Comparison of ENCODE assay signal across 27 mouse cellular contexts in the genomic region with DNA sequence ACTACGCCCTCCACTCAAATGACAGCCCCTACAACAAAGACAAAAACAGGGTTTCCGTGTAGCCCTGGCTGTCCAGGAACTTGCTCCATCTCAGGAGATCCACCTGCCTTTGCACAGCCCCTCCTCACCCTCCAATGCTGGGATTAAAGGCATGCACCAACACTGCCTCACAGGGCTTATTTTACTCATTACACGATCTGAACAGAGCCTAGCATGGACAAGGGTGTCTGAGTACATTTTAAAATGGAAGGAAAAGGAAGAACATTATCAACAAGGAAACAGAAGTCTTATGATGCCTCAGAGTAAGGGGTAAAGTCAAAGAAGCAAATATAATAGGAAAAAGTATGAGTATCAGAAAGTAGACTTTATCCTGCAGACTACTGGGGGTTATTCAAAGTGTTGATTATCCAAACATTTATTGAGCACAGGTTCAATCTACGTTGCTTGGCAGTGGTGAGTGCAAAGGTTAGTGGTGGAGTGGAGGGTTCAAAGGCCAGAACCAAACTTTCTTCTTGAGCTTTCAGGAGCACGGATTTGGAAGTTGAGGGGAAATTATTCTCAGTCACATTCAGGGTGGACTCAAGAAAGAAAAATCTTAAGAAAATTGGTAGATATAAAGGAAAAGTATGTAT. TPM values are rescaled to one million over a fixed set of nuclear protein-coding genes. Genes with fewer than 3 reads are reported as not detected.
A peak's percentile ranks its signal among the peaks of the same experiment; 100 is the strongest.
DNase-seq lines count a peak whose midpoint lies in the region; ATAC-seq and TF ChIP-seq lines count a peak whose summit lies in the region.
"Had no signal": no experiment of that assay in that cellular context is flagged by ENCODE, and none has a peak within 500 bp of the region (broad histone marks: within the 10 kb centered on the region; RNA-seq: fewer than 3 reads in every experiment).

No protein-coding gene starts in this region.

- no peak overlapping the region for H3K4me2 ChIP-seq in kidney, postnatal 0 days (ENCODE audit: low read length)
- H3K4me2 ChIP-seq in kidney, embryonic 16.5 days (replicated peaks; ENCODE audit: low read depth, low read length) = no peak overlapping the region
- H3K4me2 ChIP-seq in hindbrain, embryonic 13.5 days = no peak overlapping the region
- H3K4me2 ChIP-seq in forebrain, embryonic 11.5 days (ENCODE audit: low read depth, low read length, severe bottlenecking) = no peak overlapping the region
- H3K4me2 ChIP-seq: forebrain, embryonic 12.5 days; heart, embryonic 13.5 days; limb, embryonic 15.5 days; lung, embryonic 14.5 days; midbrain, embryonic 11.5 days had no signal

- H3K9ac ChIP-seq in kidney, postnatal 0 days (ENCODE audit: low read depth, low read length) = no peak overlapping the region
- H3K9ac ChIP-seq in kidney, embryonic 16.5 days (replicated peaks; ENCODE audit: low read length) = no peak overlapping the region
- no peak overlapping the region for H3K9ac ChIP-seq in hindbrain, embryonic 13.5 days
- no peak overlapping the region for H3K9ac ChIP-seq in forebrain, embryonic 11.5 days (ENCODE audit: low read length)
- H3K9ac ChIP-seq: forebrain, embryonic 12.5 days; forebrain, postnatal 0 days; heart, embryonic 13.5 days; limb, embryonic 15.5 days; lung, embryonic 14.5 days had no signal

- peak overlapping the region; percentile 13; the same call in 1 of the 2 replicates for H3K27ac ChIP-seq in kidney, postnatal 0 days
- no peak overlapping the region for H3K27ac ChIP-seq in kidney, embryonic 16.5 days (ENCODE audit: low read length)
- no peak overlapping the region for H3K27ac ChIP-seq in hindbrain, embryonic 13.5 days
- H3K27ac ChIP-seq in forebrain, embryonic 11.5 days (ENCODE audit: low read depth, low read length) = no peak overlapping the region
- H3K27ac ChIP-seq: forebrain, embryonic 12.5 days; heart, embryonic 13.5 days; hindbrain, embryonic 10.5 days; hindbrain, postnatal 0 days; limb, embryonic 10.5 days; limb, embryonic 15.5 days had no signal

- no peak for TF ChIP-seq CTCF in kidney, postnatal 0 days (IDR thresholded peaks at IDR 0.05; ENCODE audit: low read depth)

- no peaks in the 10 kb centered on the region for H3K9me3 ChIP-seq in kidney, postnatal 0 days (replicated peaks; ENCODE audit: low read length)
- H3K9me3 ChIP-seq in kidney, embryonic 16.5 days (ENCODE audit: low read length) = no peaks in the 10 kb centered on the region
- H3K9me3 ChIP-seq in megakaryocyte, embryonic 14.5 days = no peaks in the 10 kb centered on the region
- H3K9me3 ChIP-seq in hindbrain, embryonic 13.5 days = no peaks in the 10 kb centered on the region
- H3K9me3 ChIP-seq in forebrain, embryonic 11.5 days (ENCODE audit: control insufficient read depth, low read length) = no peaks in the 10 kb centered on the region
- H3K9me3 ChIP-seq: forebrain, embryonic 12.5 days; heart, embryonic 13.5 days; hindbrain, embryonic 10.5 days; limb, embryonic 10.5 days; limb, embryonic 15.5 days had no signal

- H3K27me3 ChIP-seq in kidney, postnatal 0 days (ENCODE audit: insufficient read depth, low read length) = no peaks in the 10 kb centered on the region
- H3K27me3 ChIP-seq in kidney, embryonic 16.5 days (ENCODE audit: insufficient read depth, low read length) = no peaks in the 10 kb centered on the region
- H3K27me3 ChIP-seq in megakaryocyte, embryonic 14.5 days (replicated peaks) = no peaks in the 10 kb centered on the region
- no peaks in the 10 kb centered on the region for H3K27me3 ChIP-seq in hindbrain, embryonic 13.5 days
- H3K27me3 ChIP-seq in forebrain, embryonic 11.5 days (ENCODE audit: control insufficient read depth, insufficient read depth, low read length) = no peaks in the 10 kb centered on the region
- H3K27me3 ChIP-seq: forebrain, embryonic 12.5 days; heart, embryonic 13.5 days; limb, embryonic 15.5 days had no signal

- no peak overlapping the region for H3K4me3 ChIP-seq in kidney, postnatal 0 days (replicated peaks; ENCODE audit: low read depth, low read length)
- no peak overlapping the region for H3K4me3 ChIP-seq in kidney, embryonic 16.5 days (ENCODE audit: low read length)
- H3K4me3 ChIP-seq in megakaryocyte, embryonic 14.5 days (replicated peaks) = peak overlapping the region; percentile 26
- H3K4me3 ChIP-seq in hindbrain, embryonic 13.5 days = no peak overlapping the region
- H3K4me3 ChIP-seq in forebrain, embryonic 11.5 days (ENCODE audit: low read depth, low read length) = no peak overlapping the region
- H3K4me3 ChIP-seq: erythroblast, embryonic 14.5 days; forebrain, embryonic 12.5 days; heart, embryonic 13.5 days; hindbrain, embryonic 10.5 days; limb, embryonic 10.5 days; limb, embryonic 15.5 days had no signal

- no peak for ATAC-seq in kidney, postnatal 0 days (replicated peaks; ENCODE audit: low FRiP score, low read depth)
- no peak for ATAC-seq in kidney, embryonic 16.5 days (ENCODE audit: low FRiP score, low TSS enrichment)
- ATAC-seq in megakaryocyte, adult 5-6 weeks (ENCODE audit: poor library complexity, severe bottlenecking) = no peak
- ATAC-seq in hindbrain, embryonic 13.5 days (ENCODE audit: low FRiP score) = no peak
- no peak for ATAC-seq in forebrain, embryonic 11.5 days (replicated peaks; ENCODE audit: low FRiP score)
- ATAC-seq: activated CD4-positive, CD25-positive, alpha-beta regulatory T cell, adult 4 months; forebrain, postnatal 0 days; hindbrain, postnatal 0 days had no signal

- WGBS in kidney, postnatal 0 days = 80% methylated on average over 5 of the region's 5 CpGs
- WGBS in kidney, embryonic 16.5 days = 87% methylated on average over 5 of the region's 5 CpGs
- 96% methylated on average over 5 of the region's 5 CpGs for WGBS in hindbrain, embryonic 13.5 days
- 91% methylated on average over 5 of the region's 5 CpGs for WGBS in forebrain, embryonic 11.5 days

- DNase-seq in kidney, postnatal 0 days (ENCODE audit: low spot score) = no peak
- DNase-seq in kidney, postnatal 25 days = peak; percentile 40 to 51
- DNase-seq in yolk sac, embryonic 10.5 days (ENCODE audit: low spot score) = peak; percentile 50
- no peak for DNase-seq in forebrain, embryonic 11.5 days (ENCODE audit: low spot score)
- DNase-seq: adrenal gland, adult 2 months; adrenal gland, postnatal 36 days; B cell, adult 2 months; cerebellum, adult 18-20 months; cerebellum, postnatal 10 days; forebrain, postnatal 0 days; heart, postnatal 10 days; layer of hippocampus, adult 9-11 months; lung, embryonic 14.5 days; lung, postnatal 14 days had no signal

- peaks cover 10% of the 10 kb centered on the region for H3K4me1 ChIP-seq in kidney, postnatal 0 days (replicated peaks; ENCODE audit: insufficient read depth, low read length)
- peaks cover 17% of the 10 kb centered on the region for H3K4me1 ChIP-seq in kidney, embryonic 16.5 days (ENCODE audit: insufficient read depth, low read length)
- H3K4me1 ChIP-seq in megakaryocyte, embryonic 14.5 days = peaks cover 66% of the 10 kb centered on the region
- H3K4me1 ChIP-seq in hindbrain, embryonic 13.5 days (replicated peaks) = peaks cover 22% of the 10 kb centered on the region
- H3K4me1 ChIP-seq in forebrain, embryonic 11.5 days (replicated peaks; ENCODE audit: control insufficient read depth, insufficient read depth, low read length) = 0 out of 2 replicates have a peak, but pooled peaks cover 3% of the 10 kb centered on the region

- H3K36me3 ChIP-seq in kidney, postnatal 0 days (ENCODE audit: insufficient read depth, low read length) = no peaks in the 10 kb centered on the region
- H3K36me3 ChIP-seq in kidney, embryonic 16.5 days (ENCODE audit: insufficient read depth, low read length) = 0 out of 2 replicates have a peak, but pooled peaks cover 3% of the 10 kb centered on the region
- H3K36me3 ChIP-seq in megakaryocyte, embryonic 14.5 days (replicated peaks; ENCODE audit: low read length) = peaks cover 45% of the 10 kb centered on the region
- H3K36me3 ChIP-seq in hindbrain, embryonic 13.5 days = no peaks in the 10 kb centered on the region
- H3K36me3 ChIP-seq in forebrain, embryonic 11.5 days (ENCODE audit: control insufficient read depth, insufficient read depth, low read length) = no peaks in the 10 kb centered on the region
- H3K36me3 ChIP-seq: forebrain, embryonic 12.5 days; limb, embryonic 15.5 days had no signal

RNA-seq across cellular contexts. Expression of gene Gabpb1, which starts 7.4 kb away (rescaled TPM):
- 36.7 and 40.7 TPM in 2 replicates for polyA plus RNA-seq in kidney, postnatal 0 days (2015; fragmentation: Nextera tagmentation; extraction: Ambion mirVana)
- polyA plus RNA-seq in kidney, embryonic 16.5 days (2015; fragmentation: Nextera tagmentation; extraction: Ambion mirVana) = 58.4 and 59.3 TPM in 2 replicates
- polyA plus RNA-seq in megakaryocyte, embryonic 14.5 days (2012; ENCODE audit: insufficient read depth, low replicate concordance) = 1.8 and 6.0 TPM in 2 replicates
- total RNA-seq in megakaryocyte, adult 5-6 weeks (2015) = 33.0 and 34.7 TPM in 2 replicates
- total RNA-seq in megakaryocyte, adult 5-6 weeks (2017) = 23.5 and 29.8 TPM in 2 replicates
- 51.7 and 52.6 TPM in 2 replicates for polyA plus RNA-seq in hindbrain, embryonic 13.5 days (2015; fragmentation: Nextera tagmentation; extraction: Ambion mirVana)
- 78.5 and 87.1 TPM in 2 replicates for polyA plus RNA-seq in forebrain, embryonic 11.5 days (2014; fragmentation: Nextera tagmentation; extraction: Ambion mirVana)

RNA-seq across cellular contexts. Expression of gene Usp8, which starts 38.4 kb away (rescaled TPM):
- polyA plus RNA-seq in kidney, postnatal 0 days (2015; fragmentation: Nextera tagmentation; extraction: Ambion mirVana) = 35.7 and 42.1 TPM in 2 replicates
- 48.9 and 50.7 TPM in 2 replicates for polyA plus RNA-seq in kidney, embryonic 16.5 days (2015; fragmentation: Nextera tagmentation; extraction: Ambion mirVana)
- 1.3 and 9.7 TPM in 2 replicates for polyA plus RNA-seq in megakaryocyte, embryonic 14.5 days (2012; ENCODE audit: insufficient read depth, low replicate concordance)
- total RNA-seq in megakaryocyte, adult 5-6 weeks (2015) = 65.6 and 66.3 TPM in 2 replicates
- total RNA-seq in megakaryocyte, adult 5-6 weeks (2017) = 68.0 and 88.7 TPM in 2 replicates
- polyA plus RNA-seq in hindbrain, embryonic 13.5 days (2015; fragmentation: Nextera tagmentation; extraction: Ambion mirVana) = 29.1 and 29.4 TPM in 2 replicates
- polyA plus RNA-seq in forebrain, embryonic 11.5 days (2014; fragmentation: Nextera tagmentation; extraction: Ambion mirVana) = 45.7 and 50.6 TPM in 2 replicates

RNA-seq across cellular contexts. Expression of gene Hdc, which starts 49.6 kb away (rescaled TPM):
- 223 and 250 TPM in 2 replicates for polyA plus RNA-seq in kidney, postnatal 0 days (2015; fragmentation: Nextera tagmentation; extraction: Ambion mirVana)
- polyA plus RNA-seq in kidney, embryonic 16.5 days (2015; fragmentation: Nextera tagmentation; extraction: Ambion mirVana) = 126 and 129 TPM in 2 replicates
- 2.1 and 8.8 TPM in 2 replicates for polyA plus RNA-seq in megakaryocyte, embryonic 14.5 days (2012; ENCODE audit: insufficient read depth, low replicate concordance)
- 21.5 and 30.3 TPM in 2 replicates for total RNA-seq in megakaryocyte, adult 5-6 weeks (2015)
- 42.8 and 48.0 TPM in 2 replicates for total RNA-seq in megakaryocyte, adult 5-6 weeks (2017)
- 1.0 and 2.8 TPM in 2 replicates for polyA plus RNA-seq in hindbrain, embryonic 13.5 days (2015; fragmentation: Nextera tagmentation; extraction: Ambion mirVana)
- polyA plus RNA-seq in forebrain, embryonic 11.5 days (2014; fragmentation: Nextera tagmentation; extraction: Ambion mirVana) = 0.72 and 0.75 TPM in 2 replicates

Comparison
In these comparisons a context has a peak if more than half of its experiments do, and no peak if none do; other contexts are left out.
1. DNase-seq: peak in kidney, postnatal 25 days (2 of 2) and yolk sac, embryonic 10.5 days (single experiment); none in kidney, postnatal 0 days (single experiment) and forebrain, embryonic 11.5 days (single experiment).
2. RNA of gene Hdc, which starts 49.6 kb away (polyA plus RNA-seq): 223 to 250 TPM in kidney, postnatal 0 days and 126 to 129 TPM in kidney, embryonic 16.5 days; 2.1 to 8.8 TPM in megakaryocyte, embryonic 14.5 days, 1.0 to 2.8 TPM in hindbrain, embryonic 13.5 days and 0.72 to 0.75 TPM in forebrain, embryonic 11.5 days; every median in the first group is over 10 times any median in the second.